Mouse (Mus musculus): ENCODE measurements around the gene Tmem206.

Gene Tmem206

GRCm38 (mm10) chr1:191396897-191397849, 71.5 kb downstream of the Tmem206 start:
- DNase-seq (ENCODE audit: low read depth in 2 of 2, low spot score in 2 of 2) = peak; percentile 99
